Mouse (Mus musculus): ENCODE measurements around the gene Epn2.

DNA sequence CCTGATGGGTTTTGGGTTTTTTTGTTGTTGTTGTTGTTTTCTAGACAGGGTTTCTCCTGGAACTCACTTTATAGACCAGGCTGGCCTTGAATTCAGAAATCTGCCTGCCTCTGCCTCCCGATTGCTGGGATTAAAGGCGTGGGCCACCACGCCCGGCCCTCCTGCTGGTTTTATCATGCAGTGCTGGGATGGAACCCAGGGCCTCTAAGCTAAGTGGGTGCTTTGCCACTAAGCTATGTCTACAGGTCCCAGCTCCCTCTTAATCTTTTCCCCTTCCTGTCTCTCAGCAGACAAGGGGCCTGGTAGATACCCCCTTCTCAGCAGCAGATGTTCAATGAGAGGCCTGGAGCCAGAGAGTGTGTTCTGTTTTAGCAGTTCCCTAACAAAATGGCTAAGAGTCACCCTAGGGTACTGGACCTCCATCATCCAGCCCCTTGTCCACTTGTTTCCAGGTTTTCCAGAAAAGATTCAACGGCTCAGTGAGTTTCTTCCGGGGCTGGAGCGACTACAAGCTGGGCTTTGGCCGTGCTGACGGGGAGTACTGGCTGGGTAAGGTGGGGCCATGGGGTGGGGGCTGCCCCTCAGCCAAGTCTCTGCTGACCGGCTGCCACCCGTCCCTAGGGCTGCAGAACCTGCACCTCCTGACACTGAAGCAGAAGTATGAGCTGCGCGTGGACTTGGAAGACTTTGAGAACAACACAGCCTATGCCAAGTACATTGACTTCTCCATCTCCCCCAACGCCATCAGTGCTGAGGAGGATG is 92.8 kb downstream of the Epn2 start:
- no peak for TF ChIP-seq POLR2A (IDR thresholded peaks at IDR 0.05; ENCODE audit: insufficient read depth, low read length)
- TF ChIP-seq CTCF (IDR thresholded peaks at IDR 0.05; ENCODE audit: low read depth, low read length), result no peak
- TF ChIP-seq EP300 (IDR thresholded peaks at IDR 0.05; ENCODE audit: insufficient read depth, low read depth, low read length), result no peak

Data from ES-Bruce4 (cell line).